Mouse (Mus musculus) heart, embryonic 16.5 days (tissue): ENCODE data around the gene Mrps18c. TPM values are rescaled to one million over a fixed set of nuclear protein-coding genes. Genes with fewer than 3 reads are reported as not detected.

Experiments used
- ATAC-seq: fragments of 200-750 bp; cut with Nextera tagmentation; replicated peaks from 2 replicates; pipeline ENCODE4 v1.8.0; 2017; ENCODE audit warnings: moderate number of reproducible peaks; ENCODE audit not compliant: insufficient read depth, low FRiP score; ENCODE audit errors: extremely low read depth
- H3K27ac ChIP-seq: fragments of 300-500 bp; sonication (generic); 2 replicates; pipeline ENCODE4 v1.5.1; 2014; ENCODE audit warnings: mild to moderate bottlenecking, low read length, control low read depth, moderate library complexity
- H3K27me3 ChIP-seq: fragments of 300-500 bp; sonication (generic); 2 replicates; pipeline ENCODE4 v1.6.1; 2014; ENCODE audit warnings: low read length, mixed read lengths; ENCODE audit not compliant: control insufficient read depth, insufficient read depth
- H3K36me3 ChIP-seq: fragments of 300-500 bp; sonication (generic); 2 replicates; pipeline ENCODE4 v1.6.1; 2014; ENCODE audit not compliant: control insufficient read depth, insufficient read depth
- H3K4me1 ChIP-seq: fragments of 300-500 bp; sonication (generic); 2 replicates; pipeline ENCODE4 v1.6.1; 2014; ENCODE audit warnings: low read length, mixed read lengths; ENCODE audit not compliant: control insufficient read depth, insufficient read depth
- H3K4me2 ChIP-seq: fragments of 300-500 bp; sonication (generic); 2 replicates; pipeline ENCODE4 v1.6.1; 2014; ENCODE audit warnings: low read depth, mild to moderate bottlenecking, control low read depth, low read length
- H3K4me3 ChIP-seq: fragments of 300-500 bp; sonication (generic); 2 replicates; pipeline ENCODE4 v1.5.1; 2014; ENCODE audit warnings: mild to moderate bottlenecking, control low read depth, low read length
- H3K9ac ChIP-seq: fragments of 300-500 bp; sonication (generic); 2 replicates; pipeline ENCODE4 v1.6.1; 2014; ENCODE audit warnings: low read length, control low read depth
- H3K9me3 ChIP-seq: fragments of 300-500 bp; sonication (generic); replicated peaks from 2 replicates; pipeline ENCODE4 v1.6.1; 2016; ENCODE audit warnings: low read length; ENCODE audit not compliant: control insufficient read depth
- WGBS: fragments of 180-500 bp; shearing (Covaris S2); extraction: QIAGEN DNeasy Blood & Tissue Kit; methylation state at CpG from one replicate; pipeline ENCODE4 v1.1.7; 2014; 5-methylcytosine and 5-hydroxymethylcytosine counted together
- polyA plus RNA-seq: library from polyadenylated mRNA; unstranded; fragments of >200 nt; fragmentation: Nextera tagmentation; extraction: Ambion mirVana; gene quantifications from 2 replicates; pipeline ENCODE4 v1.2.1, GENCODE M21; 2015

Gene Mrps18c
- polyA plus RNA-seq, 1 experiment from 2014 or later: 128 TPM

GRCm38 (mm10) chr5:100820483-100821184, 22.2 kb downstream of the Mrps18c start, which contains the start of gene Abraxas1:
TSS of gene Abraxas1 (minus strand) at chr5:100820965.
- no peaks in the 10 kb centered on the region for H3K27me3 ChIP-seq
- no peaks in the 10 kb centered on the region for H3K9me3 ChIP-seq
- under 1% methylated on average over 62 of the region's 63 CpGs for WGBS
- peak within 1 kb of the TSS; percentile 85 for H3K4me2 ChIP-seq
- H3K9ac ChIP-seq: peak within 1 kb of the TSS; percentile 99
- no peaks in the 10 kb centered on the region for H3K36me3 ChIP-seq
- peak; percentile 95 for ATAC-seq
- H3K4me3 ChIP-seq: peak within 1 kb of the TSS; percentile 95
- H3K27ac ChIP-seq: peak within 1 kb of the TSS; percentile 78
- H3K4me1 ChIP-seq: no peaks in the 10 kb centered on the region

- no peak for ATAC-seq
- H3K4me2 ChIP-seq: peak overlapping the region; percentile 85
- 79% methylated on average over 8 of the region's 8 CpGs for WGBS
These were observed 22.9 kb downstream of the Mrps18c start for GRCm38 (mm10) chr5:100821375-100821774.

GRCm38 (mm10) chr5:100822826-100823225, 24.4 kb downstream of the Mrps18c start:
- 70% methylated on average over 7 of the region's 7 CpGs for WGBS

More at GRCm38 (mm10) chr5:100821375-100821774, 22.9 kb downstream of the Mrps18c start:
- no peaks in the 10 kb centered on the region for H3K36me3 ChIP-seq
- H3K9ac ChIP-seq: peak overlapping the region; percentile 99; the same call in 1 of the 2 replicates
- H3K27ac ChIP-seq: no peak overlapping the region
- no peaks in the 10 kb centered on the region for H3K27me3 ChIP-seq
- no peaks in the 10 kb centered on the region for H3K9me3 ChIP-seq
- peak overlapping the region; percentile 95 for H3K4me3 ChIP-seq
- no peaks in the 10 kb centered on the region for H3K4me1 ChIP-seq

GRCm38 (mm10) chr5:100825975-100826374, 27.5 kb downstream of the Mrps18c start:
- no peak overlapping the region for H3K27ac ChIP-seq
- ATAC-seq: no peak
- H3K36me3 ChIP-seq: no peaks in the 10 kb centered on the region
- H3K9ac ChIP-seq: no peak overlapping the region
- H3K9me3 ChIP-seq: no peaks in the 10 kb centered on the region
- H3K4me2 ChIP-seq: no peak overlapping the region
- H3K4me1 ChIP-seq: no peaks in the 10 kb centered on the region
- WGBS: 30% methylated on average over 2 of the region's 2 CpGs
- no peaks in the 10 kb centered on the region for H3K27me3 ChIP-seq
- no peak overlapping the region for H3K4me3 ChIP-seq

More at GRCm38 (mm10) chr5:100822826-100823225, 24.4 kb downstream of the Mrps18c start:
- Histone ChIP-seq H3K9me3 (no peaks in the 10 kb centered on the region), H3K36me3 (no peaks in the 10 kb centered on the region), H3K4me2 (no peak overlapping the region), H3K27me3 (no peaks in the 10 kb centered on the region), H3K27ac (no peak overlapping the region), H3K9ac (no peak overlapping the region), H3K4me1 (no peaks in the 10 kb centered on the region), H3K4me3 (no peak overlapping the region)
- no peak for ATAC-seq

GRCm38 (mm10) chr5:100826531-100826930, 28.1 kb downstream of the Mrps18c start:
- no peaks in the 10 kb centered on the region for H3K27me3 ChIP-seq
- H3K27ac ChIP-seq: no peak overlapping the region
- H3K9ac ChIP-seq: no peak overlapping the region
- H3K4me1 ChIP-seq: no peaks in the 10 kb centered on the region
- no peak for ATAC-seq
- no peaks in the 10 kb centered on the region for H3K9me3 ChIP-seq
- no peak overlapping the region for H3K4me3 ChIP-seq
- no peak overlapping the region for H3K4me2 ChIP-seq
- H3K36me3 ChIP-seq: no peaks in the 10 kb centered on the region
- WGBS: 71% methylated on average over 7 of the region's 7 CpGs

- Histone ChIP-seq H3K9ac (no peak overlapping the region), H3K36me3 (no peaks in the 10 kb centered on the region), H3K4me2 (no peak overlapping the region), H3K27ac (no peak overlapping the region), H3K4me1 (no peaks in the 10 kb centered on the region), H3K4me3 (no peak overlapping the region), H3K9me3 (no peaks in the 10 kb centered on the region), H3K27me3 (no peaks in the 10 kb centered on the region)
- no peak for ATAC-seq
- WGBS: 80% methylated on average over 3 of the region's 3 CpGs
These were observed 30.3 kb downstream of the Mrps18c start for GRCm38 (mm10) chr5:100828701-100829100.

- Histone ChIP-seq H3K4me1 (peaks cover 14% of the 10 kb centered on the region), H3K4me3 (no peak overlapping the region), H3K27ac (no peak overlapping the region), H3K27me3 (no peaks in the 10 kb centered on the region), H3K36me3 (no peaks in the 10 kb centered on the region), H3K4me2 (no peak overlapping the region), H3K9ac (no peak overlapping the region), H3K9me3 (no peaks in the 10 kb centered on the region)
- 83% methylated on average over 3 of the region's 3 CpGs for WGBS
- ATAC-seq: no peak
These were observed 34.3 kb downstream of the Mrps18c start for GRCm38 (mm10) chr5:100832680-100833079.

GRCm38 (mm10) chr5:100833841-100834240, 35.4 kb downstream of the Mrps18c start:
- Histone ChIP-seq H3K27me3 (no peaks in the 10 kb centered on the region), H3K27ac (no peak overlapping the region), H3K36me3 (no peaks in the 10 kb centered on the region), H3K9me3 (no peaks in the 10 kb centered on the region), H3K9ac (no peak overlapping the region), H3K4me2 (no peak overlapping the region), H3K4me1 (peaks cover 20% of the 10 kb centered on the region), H3K4me3 (no peak overlapping the region)
- 72% methylated on average over 2 of the region's 2 CpGs for WGBS
- ATAC-seq: no peak

- Histone ChIP-seq H3K4me3 (no peak overlapping the region), H3K36me3 (no peaks in the 10 kb centered on the region), H3K27ac (peak overlapping the region; percentile 89), H3K9me3 (no peaks in the 10 kb centered on the region), H3K4me2 (peak overlapping the region; percentile 31; the same call in 1 of the 2 replicates), H3K4me1 (peaks cover 20% of the 10 kb centered on the region), H3K9ac (no peak overlapping the region), H3K27me3 (no peaks in the 10 kb centered on the region)
- 20% methylated on average over 9 of the region's 9 CpGs for WGBS
- ATAC-seq: peak; percentile 33; the same call in 1 of the 2 replicates
These were observed 37.6 kb downstream of the Mrps18c start for GRCm38 (mm10) chr5:100835862-100836538.
